Comparison of ENCODE assay signal across 8 mouse cellular contexts in genomic region chr6:88724313-88725195, GRCm38 (mm10). TPM values are rescaled to one million over a fixed set of nuclear protein-coding genes. Genes with fewer than 3 reads are reported as not detected.
DNase-seq lines count a peak whose midpoint lies in the region; ATAC-seq and TF ChIP-seq lines count a peak whose summit lies in the region.

Gene Mgll (plus strand): TSS chr6:88724412.

- peak; percentile 48 for DNase-seq in T-cell, adult 2 months (ENCODE audit: low spot score)
- peak; percentile 83 to 88 for DNase-seq in cerebellum, postnatal 14 days
- DNase-seq in frontal cortex, postnatal 14 days (ENCODE audit: low spot score in 2 of 2) = peak; percentile 68 to 74
- DNase-seq in hindbrain, embryonic 11.5 days (ENCODE audit: low spot score) = peak; percentile 67
- peak; percentile 26 for DNase-seq in layer of hippocampus, adult 9-10 months (ENCODE audit: low spot score)
- DNase-seq in lung, embryonic 14.5 days = peak; percentile 80
- DNase-seq in thymus, postnatal 25 days = peak; percentile 64

- no peak within 1 kb of the TSS for H3K27ac ChIP-seq in hindbrain, embryonic 11.5 days (ENCODE audit: low read depth, low read length)
- H3K27ac ChIP-seq in lung, embryonic 14.5 days (ENCODE audit: low read depth) = peak within 1 kb of the TSS; percentile 73
- peak within 1 kb of the TSS; percentile 87 for H3K27ac ChIP-seq in olfactory bulb, adult 2 months (ENCODE audit: insufficient read depth, low read depth, low read length)

- peaks cover 12% of the 10 kb centered on the region for H3K27me3 ChIP-seq in hindbrain, embryonic 11.5 days (ENCODE audit: control insufficient read depth, insufficient read depth, low read length)
- H3K27me3 ChIP-seq in lung, embryonic 14.5 days (ENCODE audit: insufficient read depth, low read length) = no peaks in the 10 kb centered on the region

- peak; percentile 38 for TF ChIP-seq CTCF in lung, embryonic 14.5 days (IDR thresholded peaks at IDR 0.05; ENCODE audit: low read depth)
- no peak for TF ChIP-seq CTCF in olfactory bulb, adult 2 months (IDR thresholded peaks at IDR 0.05; ENCODE audit: insufficient read depth, low read depth, low read length)

- peak within 1 kb of the TSS; percentile 68 for H3K4me3 ChIP-seq in hindbrain, embryonic 11.5 days (ENCODE audit: low read depth, low read length)
- H3K4me3 ChIP-seq in lung, embryonic 14.5 days (ENCODE audit: low read depth, low read length) = peak within 1 kb of the TSS; percentile 65
- peak within 1 kb of the TSS; percentile 69 for H3K4me3 ChIP-seq in olfactory bulb, adult 2 months (ENCODE audit: insufficient read depth, low read depth, low read length)

- no peaks in the 10 kb centered on the region for H3K9me3 ChIP-seq in hindbrain, embryonic 11.5 days (ENCODE audit: control insufficient read depth, low read length)
- no peaks in the 10 kb centered on the region for H3K9me3 ChIP-seq in lung, embryonic 14.5 days (ENCODE audit: low read depth, low read length)

- peak within 1 kb of the TSS; percentile 96 for H3K4me2 ChIP-seq in hindbrain, embryonic 11.5 days (replicated peaks; ENCODE audit: low read depth, low read length)
- peak within 1 kb of the TSS; percentile 79 for H3K4me2 ChIP-seq in lung, embryonic 14.5 days

- under 1% methylated on average over 66 of the region's 105 CpGs for WGBS in hindbrain, embryonic 11.5 days
- under 1% methylated on average over 105 of the region's 105 CpGs for WGBS in lung, embryonic 14.5 days
- under 1% methylated on average over 105 of the region's 105 CpGs for WGBS in olfactory bulb, adult 2 months

- ATAC-seq in hindbrain, embryonic 11.5 days (ENCODE audit: low FRiP score) = peak; percentile 83
- peak; percentile 86 for ATAC-seq in lung, embryonic 14.5 days (ENCODE audit: insufficient read depth)

- H3K4me1 ChIP-seq in hindbrain, embryonic 11.5 days (replicated peaks; ENCODE audit: control insufficient read depth, insufficient read depth, low read length) = no peaks in the 10 kb centered on the region; the same call in 1 of the 2 replicates
- peaks cover 7% of the 10 kb centered on the region; the same call in 1 of the 2 replicates for H3K4me1 ChIP-seq in lung, embryonic 14.5 days (ENCODE audit: insufficient read depth)
- peaks cover 19% of the 10 kb centered on the region for H3K4me1 ChIP-seq in olfactory bulb, adult 2 months (ENCODE audit: control insufficient read depth, insufficient read depth, low read length)

- TF ChIP-seq POLR2A in olfactory bulb, adult 2 months (IDR thresholded peaks at IDR 0.05; ENCODE audit: insufficient read depth, low read depth, low read length) = peak; percentile 53; the same call in 1 of the 2 replicates

- peak within 1 kb of the TSS; percentile 52 for H3K9ac ChIP-seq in hindbrain, embryonic 11.5 days (ENCODE audit: low read depth, low read length)
- peak within 1 kb of the TSS; percentile 79 for H3K9ac ChIP-seq in lung, embryonic 14.5 days

- no peaks in the 10 kb centered on the region for H3K36me3 ChIP-seq in hindbrain, embryonic 11.5 days (ENCODE audit: control insufficient read depth, insufficient read depth, low read length)
- peaks cover 9% of the 10 kb centered on the region; the same call in 1 of the 2 replicates for H3K36me3 ChIP-seq in lung, embryonic 14.5 days (ENCODE audit: insufficient read depth)

RNA-seq across cellular contexts. Expression of gene Mgll, which starts in this region (rescaled TPM):
- polyA plus RNA-seq in hindbrain, embryonic 11.5 days (2014; fragmentation: Nextera tagmentation; extraction: Ambion mirVana) = 4.6 and 6.0 TPM in 2 replicates
- 71.5 and 72.4 TPM in 2 replicates for polyA plus RNA-seq in lung, embryonic 14.5 days (2014; fragmentation: Nextera tagmentation; extraction: Ambion mirVana)
- polyA plus RNA-seq in olfactory bulb, adult 2 months (2012; ENCODE audit: insufficient read depth, insufficient read length, low replicate concordance, missing spikeins) = not detected in 2 replicates

Comparison
In these comparisons a context has a peak if more than half of its experiments do, and no peak if none do; other contexts are left out.
1. DNase-seq: peak in every context shown above with its lines; median percentile 86 in cerebellum, postnatal 14 days; 80 in lung, embryonic 14.5 days; 71 in frontal cortex, postnatal 14 days; 67 in hindbrain, embryonic 11.5 days; 64 in thymus, postnatal 25 days; 48 in T-cell, adult 2 months; 26 in layer of hippocampus, adult 9-10 months.